Mouse (Mus musculus): ENCODE measurements around the gene Cldn8. TPM values are rescaled to one million over a fixed set of nuclear protein-coding genes. Genes with fewer than 3 reads are reported as not detected.

The Cldn8 gene
- polyA plus RNA-seq, 1 experiment = 2.0 TPM

Other genes starting within 250 kb of the Cldn8 start
- not detected in 2 replicates for gene Cldn17, start 56.2 kb downstream of the Cldn8 start, polyA plus RNA-seq (2012; rRNA removed)
- not detected in 2 replicates for gene Krtap24-1, start 49.1 kb upstream of the Cldn8 start, polyA plus RNA-seq (2012; rRNA removed)
- gene 2310079G19Rik, start 64.5 kb upstream of the Cldn8 start, polyA plus RNA-seq (2012; rRNA removed) = not detected in 2 replicates
- not detected in 2 replicates for gene Krtap26-1, start 84.6 kb upstream of the Cldn8 start, polyA plus RNA-seq (2012; rRNA removed)
- not detected in 2 replicates for gene Krtap27-1, start 108.5 kb upstream of the Cldn8 start, polyA plus RNA-seq (2012; rRNA removed)
- gene 2310061N02Rik, start 144.8 kb upstream of the Cldn8 start, polyA plus RNA-seq (2012; rRNA removed) = not detected in 2 replicates
- not detected in 2 replicates for gene Krtap13-1, start 165.7 kb upstream of the Cldn8 start, polyA plus RNA-seq (2012; rRNA removed)
- gene Krtap13, start 188.5 kb upstream of the Cldn8 start, polyA plus RNA-seq (2012; rRNA removed) = not detected in 2 replicates
- gene 2310034C09Rik, start 195.7 kb upstream of the Cldn8 start, polyA plus RNA-seq (2012; rRNA removed) = not detected in 2 replicates
- gene 2310057N15Rik, start 211.0 kb upstream of the Cldn8 start, polyA plus RNA-seq (2012; rRNA removed) = not detected in 2 replicates
- gene Gm5965, start 214.7 kb upstream of the Cldn8 start, polyA plus RNA-seq (2012; rRNA removed) = not detected in 2 replicates
- not detected in 2 replicates for gene Gm20741, start 249.0 kb upstream of the Cldn8 start, polyA plus RNA-seq (2012; rRNA removed)

Measured in large intestine, adult 2 months (tissue).